Mouse (Mus musculus): ENCODE data around the gene Lkaaear1.

Gene Lkaaear1

DNA sequence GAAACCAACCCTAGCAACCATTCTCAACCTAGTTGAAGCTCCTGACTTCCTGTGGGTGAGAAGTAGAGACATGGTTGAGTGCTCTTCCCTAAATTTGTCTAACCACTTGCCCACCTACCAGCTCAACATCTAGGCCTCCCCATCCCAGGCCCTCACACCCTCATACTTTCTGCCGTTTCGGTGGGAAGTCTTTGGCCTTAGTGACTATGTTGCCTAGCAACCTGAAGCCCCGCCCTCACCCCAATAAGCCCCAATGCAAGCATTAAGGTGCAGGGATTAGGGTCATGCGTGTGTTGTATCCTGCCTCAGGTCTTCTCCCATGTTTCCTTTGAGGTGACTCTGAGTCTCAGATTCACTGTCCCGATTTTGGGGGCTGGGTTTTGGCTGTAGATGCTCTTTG lies at the start of gene Lkaaear1:
Gene Lkaaear1, minus strand, starts transcription at position 202 of the 400 bp plus-strand sequence.
- no peak for DNase-seq

DNA sequence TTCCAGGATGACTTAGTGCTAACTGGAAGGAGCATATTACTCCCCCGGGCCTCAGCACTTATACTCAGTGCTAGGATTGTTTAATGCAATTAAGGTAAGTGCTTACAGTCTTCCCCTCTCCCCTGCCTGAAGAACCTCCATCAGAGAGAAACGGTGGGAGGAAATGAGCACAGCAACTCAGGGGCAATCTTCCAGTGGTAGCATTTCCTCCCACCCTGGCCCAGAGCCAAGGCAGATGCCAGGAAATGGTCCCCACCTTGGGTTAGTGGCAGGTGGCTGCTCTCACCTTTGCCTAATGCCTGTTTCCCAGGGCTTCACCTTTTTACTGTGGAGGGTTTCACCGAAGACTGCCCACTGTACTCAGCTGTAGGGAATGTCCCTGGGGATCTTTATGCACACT lies 31.8 kb upstream of the Lkaaear1 start:
- no peak for DNase-seq

DNA sequence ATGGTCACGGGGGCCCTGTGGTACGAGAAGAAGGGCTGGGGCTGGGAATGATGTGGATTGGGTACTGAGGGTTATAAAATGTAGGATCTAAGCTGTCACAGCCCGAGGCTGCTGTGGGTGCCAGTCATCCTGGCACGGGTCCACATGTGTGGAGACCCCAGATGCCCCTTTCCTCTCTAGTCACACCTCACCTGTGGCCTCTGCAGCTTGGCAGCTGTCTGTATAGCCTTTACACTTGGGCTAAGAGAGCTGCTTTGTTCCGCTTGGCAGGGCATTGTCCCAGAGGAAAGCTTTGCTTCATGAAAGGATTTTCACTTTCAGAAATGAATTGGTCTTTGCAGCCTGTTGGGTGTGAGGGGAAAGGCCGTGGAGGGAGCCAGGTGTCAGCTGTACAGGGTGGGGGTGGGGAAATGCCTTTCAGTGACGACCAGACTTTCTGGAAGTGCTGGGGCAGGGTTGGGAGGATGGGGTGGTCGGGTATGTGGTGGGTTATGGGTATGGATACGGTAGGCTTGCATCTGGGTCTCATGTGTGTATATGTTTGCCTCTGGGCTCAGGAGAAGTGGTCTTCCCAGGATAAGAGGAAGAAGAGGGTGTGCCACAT lies 29.5 kb upstream of the Lkaaear1 start:
- no peak for DNase-seq

- DNase-seq: peak; percentile 33
Observed at GRCm38 (mm10) chr2:181722213-181722612, 24.0 kb upstream of the Lkaaear1 start.

- peak; percentile 81 for DNase-seq
Observed at GRCm38 (mm10) chr2:181721200-181721599, 23.0 kb upstream of the Lkaaear1 start.

GRCm38 (mm10) chr2:181720061-181720460 lies 21.8 kb upstream of the Lkaaear1 start:
- DNase-seq: peak; percentile 60

GRCm38 (mm10) chr2:181716991-181717390 lies 18.7 kb upstream of the Lkaaear1 start:
- no peak for DNase-seq

DNA sequence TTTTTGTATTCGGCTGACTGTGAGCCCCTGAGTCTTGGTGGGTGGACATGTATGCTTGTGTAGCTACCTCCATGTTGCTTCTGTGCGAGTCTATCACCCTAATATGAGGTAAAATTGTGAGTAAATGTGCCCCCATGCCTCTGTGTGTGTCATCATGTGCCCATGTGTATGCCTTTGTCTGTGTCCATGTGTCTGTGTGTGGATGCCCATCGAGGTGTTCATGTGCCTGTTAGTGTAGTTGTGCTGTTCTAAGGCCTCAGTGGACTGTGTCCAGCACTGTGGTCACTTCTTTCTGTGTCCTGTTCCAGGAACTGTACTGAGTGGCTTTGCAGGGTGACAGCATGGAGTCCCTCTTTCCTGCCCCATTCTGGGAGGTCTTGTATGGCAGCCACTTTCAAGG lies 17.1 kb upstream of the Lkaaear1 start:
- DNase-seq: no peak

- DNase-seq: no peak
Observed at GRCm38 (mm10) chr2:181714903-181715326, 16.7 kb upstream of the Lkaaear1 start, which contains the start of gene Oprl1. Gene Oprl1, plus strand, starts transcription at chr2:181715016.

- DNase-seq: peak; percentile 54
Observed at GRCm38 (mm10) chr2:181713749-181714148, 15.5 kb upstream of the Lkaaear1 start.

- no peak for DNase-seq
Observed at GRCm38 (mm10) chr2:181706668-181707067, 8.4 kb upstream of the Lkaaear1 start.

DNA sequence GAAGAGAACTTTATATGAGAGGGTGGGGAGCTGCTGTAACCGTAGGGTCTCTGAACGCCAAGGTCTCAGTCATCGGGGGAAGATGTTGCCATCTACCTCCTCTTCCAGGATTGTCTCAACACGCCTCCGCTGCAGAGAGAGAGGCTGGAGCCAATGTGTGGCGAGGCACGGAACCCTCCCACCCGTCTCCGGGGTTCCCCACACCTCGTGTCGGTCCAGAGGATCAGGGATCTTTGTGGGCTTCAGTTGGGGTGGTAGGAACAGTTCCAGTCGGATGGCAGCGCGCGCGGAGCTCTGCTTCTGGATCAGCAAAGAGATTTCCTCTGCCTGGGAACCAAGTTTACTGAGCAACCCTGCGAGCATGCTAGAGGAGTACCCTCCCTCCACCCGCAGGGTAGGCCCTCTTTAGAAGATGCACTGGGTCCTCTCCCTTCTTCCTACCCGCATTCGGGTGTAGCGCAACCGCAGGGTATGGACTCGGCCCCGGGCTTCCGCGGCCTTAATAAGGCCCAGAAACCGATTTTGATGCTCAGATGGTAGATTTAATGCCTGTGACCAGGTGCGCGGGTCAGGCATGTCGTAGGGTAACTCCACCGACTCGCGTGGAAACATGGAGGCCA lies 1.3 kb downstream of the Lkaaear1 start:
- no peak for DNase-seq

- DNase-seq: no peak
Observed at GRCm38 (mm10) chr2:181695776-181696175, 2.5 kb downstream of the Lkaaear1 start.

- DNase-seq: no peak
Observed at GRCm38 (mm10) chr2:181694581-181694980, 3.7 kb downstream of the Lkaaear1 start.

- DNase-seq: peak; percentile 70
Observed at GRCm38 (mm10) chr2:181693339-181694280, 4.6 kb downstream of the Lkaaear1 start, which contains the start of gene Rgs19. Gene Rgs19, minus strand, starts transcription at chr2:181693977.

GRCm38 (mm10) chr2:181692304-181692703 lies 5.9 kb downstream of the Lkaaear1 start:
- DNase-seq: no peak

GRCm38 (mm10) chr2:181691571-181691970 lies 6.7 kb downstream of the Lkaaear1 start:
- no peak for DNase-seq

DNA sequence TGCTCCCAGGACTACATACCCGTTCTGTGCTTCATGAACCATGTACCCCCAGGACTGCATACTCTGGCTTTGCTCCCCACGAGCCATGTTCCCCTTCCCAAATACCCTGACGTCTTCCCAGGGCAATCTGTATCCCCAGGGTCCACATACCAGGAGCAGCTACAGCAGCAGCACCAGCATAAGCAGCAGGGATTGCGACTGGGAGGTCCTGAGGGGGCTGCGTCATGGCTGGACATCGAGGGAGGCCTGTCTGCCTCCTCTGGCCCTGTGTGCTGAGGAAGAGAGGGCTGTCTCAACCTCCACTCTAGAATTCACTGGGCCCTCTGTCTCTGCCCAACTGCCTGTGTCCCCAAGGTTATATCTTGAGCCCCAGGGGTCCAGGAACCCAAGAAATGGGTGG lies 7.2 kb downstream of the Lkaaear1 start:
- DNase-seq: no peak

DNA sequence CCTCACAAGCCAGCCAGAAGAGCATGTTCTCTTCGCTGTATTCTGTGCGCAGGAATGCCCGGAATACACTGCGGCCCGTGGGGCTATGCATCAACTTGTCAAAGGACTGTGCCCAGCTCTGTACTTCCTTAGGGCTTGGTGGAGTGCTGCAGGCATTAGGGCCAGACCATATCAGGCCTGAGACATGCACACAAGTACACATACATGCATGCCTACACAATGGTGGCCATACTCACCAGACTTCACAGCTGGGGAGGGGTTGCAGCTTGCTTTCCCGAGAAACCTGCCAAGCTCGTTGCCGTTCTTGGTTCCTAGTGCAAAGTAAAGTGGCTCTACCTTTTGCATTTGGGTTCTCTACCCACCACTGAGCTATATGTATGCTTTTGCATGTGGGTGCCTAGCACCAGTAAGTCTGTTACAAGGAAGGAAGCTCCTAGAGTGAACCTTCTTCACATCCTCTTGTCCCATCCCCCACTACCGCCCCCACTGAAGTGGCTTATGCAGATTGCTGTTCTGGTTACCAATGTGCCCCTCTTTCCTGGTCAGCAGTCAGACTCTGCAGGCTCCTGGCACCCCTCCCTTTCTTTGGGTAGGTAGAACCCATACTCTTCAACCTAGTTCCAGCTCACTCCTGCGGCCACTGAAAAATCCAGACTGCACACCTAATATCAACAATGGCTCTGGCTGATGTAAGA lies 8.6 kb downstream of the Lkaaear1 start:
- peak; percentile 8 for DNase-seq

DNA sequence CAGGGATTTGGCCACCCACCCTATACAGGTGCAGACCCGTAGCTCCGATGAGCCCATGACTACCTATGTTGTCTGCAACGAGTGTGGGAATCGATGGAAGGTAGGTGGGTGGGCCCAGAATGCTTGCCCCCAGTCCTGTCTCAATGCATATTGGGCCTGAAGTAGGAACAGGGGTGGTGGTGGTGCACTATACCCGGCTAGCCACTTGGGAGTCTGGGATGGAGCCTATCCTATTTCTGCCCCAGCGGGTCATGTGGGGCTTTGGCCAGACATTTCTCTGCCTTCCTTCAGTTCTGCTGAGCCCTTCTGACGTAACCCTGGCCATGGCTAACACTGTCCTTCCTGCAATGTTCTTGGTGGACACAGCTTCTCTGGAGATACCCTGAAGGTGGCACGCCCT lies 10.7 kb downstream of the Lkaaear1 start:
- DNase-seq: no peak

DNA sequence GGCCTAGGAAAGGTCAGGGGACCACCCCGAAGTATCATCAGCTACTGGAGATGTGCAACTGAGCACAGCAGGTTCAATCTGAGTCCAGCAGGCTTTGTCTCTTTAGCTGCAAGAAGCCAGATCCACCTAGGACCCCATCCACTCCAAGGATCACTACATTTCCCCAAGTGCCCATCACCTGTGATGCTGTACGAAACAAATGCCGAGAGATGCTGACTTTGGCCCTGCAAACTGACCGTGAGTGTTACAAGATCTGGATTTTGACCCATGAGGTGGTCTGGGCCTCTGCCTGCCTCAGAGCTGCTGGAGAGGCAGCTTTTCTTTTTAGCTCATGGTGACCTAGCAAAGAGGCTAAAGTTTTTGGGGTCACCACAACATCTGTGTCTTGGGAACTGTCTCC lies 12.6 kb downstream of the Lkaaear1 start:
- no peak for DNase-seq

- DNase-seq: no peak
Observed at GRCm38 (mm10) chr2:181684713-181685112, 13.5 kb downstream of the Lkaaear1 start.

DNA sequence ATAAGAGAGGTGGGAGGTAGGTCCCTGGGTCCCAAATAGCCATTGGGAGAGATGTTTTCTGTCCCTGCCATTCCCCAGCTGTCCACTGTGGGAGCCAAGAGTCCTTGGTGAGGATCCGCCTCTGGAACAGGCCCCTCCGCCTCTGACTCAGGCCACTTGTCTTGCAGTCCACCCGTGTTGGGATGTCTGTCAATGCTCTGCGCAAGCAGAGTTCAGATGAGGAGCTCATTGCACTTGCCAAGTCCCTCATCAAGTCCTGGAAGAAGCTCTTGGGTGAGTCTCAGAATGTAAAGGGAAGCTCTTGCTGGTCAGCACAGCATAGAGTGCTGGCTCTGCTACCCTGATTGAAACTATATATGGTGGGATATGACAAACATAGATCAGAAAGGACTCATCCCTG lies 14.9 kb downstream of the Lkaaear1 start:
- DNase-seq: no peak
